Mouse (Mus musculus): ENCODE data around the gene Sac3d1.

DNA sequence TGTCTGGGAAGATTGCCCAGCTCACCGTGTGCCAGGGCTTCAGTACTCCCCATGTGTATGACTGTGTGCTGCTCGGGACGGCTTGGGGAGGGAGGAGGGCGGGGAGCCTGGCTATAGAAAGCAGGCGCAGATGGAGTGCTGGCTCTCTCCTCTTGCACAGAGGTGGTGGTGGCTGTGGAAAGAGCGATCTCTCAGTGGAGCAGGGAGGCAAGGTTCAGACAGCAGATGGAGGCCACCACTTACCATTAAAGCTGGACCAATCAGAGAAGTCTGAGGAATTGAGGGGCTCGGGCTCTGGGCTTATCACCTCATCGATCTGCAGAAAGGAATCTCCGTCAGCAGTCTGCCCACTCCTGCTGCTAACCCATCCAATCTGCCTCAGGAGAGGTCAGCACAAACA, 36.3 kb downstream of the Sac3d1 start, which contains the start of gene Gm28374:
- TF ChIP-seq POLR2A (IDR thresholded peaks at IDR 0.05; ENCODE audit: low read depth, low read length) = no peak
- no peak for TF ChIP-seq CTCF (IDR thresholded peaks at IDR 0.05; ENCODE audit: extremely low read depth, insufficient read length, insufficient replicate concordance, low read depth, low read length)

All from small intestine, adult 2 months (tissue).